Mouse (Mus musculus) activated CD4-positive, CD25-positive, alpha-beta regulatory T cell (primary cell): ENCODE results near the gene Foxj1. TPM values are rescaled to one million over a fixed set of nuclear protein-coding genes. Genes with fewer than 3 reads are reported as not detected.

Experiments
- polyA plus RNA-seq, 2 experiments: library from polyadenylated mRNA; unstranded; fragments of 100-300 nt; shearing (Covaris generic); gene quantifications; one replicate each; pipeline ENCODE4 v1.2.1; 2017

Foxj1 gene
- polyA plus RNA-seq: not detected

DNA sequence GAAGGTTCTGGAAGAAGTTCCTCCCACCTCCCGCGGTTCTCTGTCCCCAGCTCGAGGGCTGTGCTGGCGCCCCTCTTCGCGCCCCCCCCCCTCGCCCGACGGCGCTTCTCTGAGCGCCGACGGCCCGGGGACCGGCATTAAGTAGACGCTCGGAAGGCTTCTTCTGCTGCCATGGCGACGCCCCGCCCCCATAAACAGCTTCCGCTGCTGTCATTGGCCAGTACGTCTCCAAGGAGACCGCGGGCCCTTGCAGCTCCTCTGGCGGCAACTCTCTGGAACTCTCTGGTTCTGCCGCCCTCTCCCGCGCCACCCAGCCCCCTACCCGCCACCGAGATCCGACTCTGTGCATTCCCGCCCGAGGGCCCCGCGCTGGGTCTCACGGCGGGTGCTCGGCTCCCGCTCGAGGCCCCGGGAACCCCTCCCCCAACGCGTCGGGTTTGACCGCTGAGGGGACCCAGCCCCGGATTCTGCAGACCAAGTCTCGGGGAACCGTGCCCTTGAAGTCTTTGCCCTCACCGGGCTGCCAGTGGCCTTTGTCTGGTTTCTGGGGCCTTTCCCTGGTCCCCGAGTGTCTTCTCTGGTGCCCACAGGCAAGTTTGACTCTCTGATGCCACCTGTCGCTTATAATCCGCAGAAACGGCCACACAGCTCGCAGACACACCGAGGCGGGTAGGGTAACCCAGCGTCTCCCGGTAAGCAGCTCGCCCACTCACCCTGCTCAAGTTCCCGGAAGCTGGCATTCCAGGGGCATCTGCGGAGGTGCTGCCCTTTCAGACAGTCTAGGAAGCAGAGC, at the start of gene Foxj1:
Foxj1 (minus strand) TSS at position 156 of the 793 bp plus-strand sequence.

DNA sequence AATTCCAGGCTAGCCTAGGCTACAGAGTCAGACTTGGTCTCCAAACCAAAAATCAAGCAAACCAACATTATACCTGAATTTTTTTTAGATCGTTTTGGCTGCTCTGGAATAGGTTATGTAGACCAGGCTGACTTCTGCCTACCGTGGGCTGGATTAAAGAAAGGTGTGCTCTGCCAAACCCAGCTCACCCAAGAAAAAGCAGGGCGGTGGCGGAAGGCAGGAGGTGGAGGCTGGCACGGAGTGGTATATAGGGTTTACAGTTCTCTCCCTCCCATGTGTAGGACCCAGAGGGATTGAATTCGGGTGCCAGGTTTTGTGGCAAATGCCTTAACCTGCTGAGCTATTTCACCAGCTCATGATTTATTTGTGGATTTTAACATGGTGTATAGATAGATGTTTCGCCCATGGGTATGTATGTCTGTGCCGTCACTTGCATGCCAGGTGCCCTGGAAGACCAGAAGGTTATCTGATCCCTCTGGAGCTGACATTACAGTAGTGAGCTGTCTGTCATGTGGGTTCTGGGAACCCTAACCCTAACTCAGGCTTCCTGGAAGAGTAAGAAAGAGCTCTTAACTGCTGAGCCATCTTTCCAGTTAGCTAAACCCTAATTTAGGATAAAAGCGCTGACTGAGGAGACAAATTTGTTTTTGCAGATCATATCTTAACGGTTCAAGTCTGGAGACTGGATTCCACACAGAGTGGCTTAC, 28.0 kb downstream of the Foxj1 start, which contains the start of gene Exoc7:
Exoc7 (minus strand) TSS at position 215 of the 707 bp plus-strand sequence.

GRCm38 (mm10) chr11:116280751-116281663, 54.2 kb downstream of the Foxj1 start, which contains the start of gene Galr2:
Galr2 (plus strand) TSS chr11:116280939.

Other genes starting within 250 kb of the Foxj1 start
- gene Wbp2, start 248.4 kb downstream of the Foxj1 start, polyA plus RNA-seq: 100 to 1,000 TPM; 141 to 173 TPM
- 1 to 10 TPM in 1 of 2 experiments, under 1 TPM in 1; 0.42 to 1.0 TPM for gene Trim47, start 208.2 kb downstream of the Foxj1 start, polyA plus RNA-seq
- 10 to 100 TPM in 1 of 2 experiments, 1 to 10 TPM in 1; 7.6 to 11.0 TPM for gene Trim65, start 204.3 kb downstream of the Foxj1 start, polyA plus RNA-seq
- 10 to 100 TPM; 27.1 to 45.9 TPM for gene Mrpl38, start 196.5 kb downstream of the Foxj1 start, polyA plus RNA-seq
- 1 to 10 TPM; 4.9 to 6.5 TPM for gene Fbf1, start 167.2 kb downstream of the Foxj1 start, polyA plus RNA-seq
- gene Ten1, start 136.5 kb downstream of the Foxj1 start, polyA plus RNA-seq: 100 to 1,000 TPM in 1 of 2 experiments, 10 to 100 TPM in 1; 78.5 to 101 TPM
- 10 to 100 TPM; 16.2 to 18.9 TPM for gene Acox1, start 136.4 kb downstream of the Foxj1 start, polyA plus RNA-seq
- under 1 TPM; 0.14 to 0.29 TPM for gene Evpl, start 97.3 kb downstream of the Foxj1 start, polyA plus RNA-seq
- 10 to 100 TPM; 55.6 to 64.4 TPM for gene Srp68, start 61.2 kb downstream of the Foxj1 start, polyA plus RNA-seq
- gene Galr2, start 54.5 kb downstream of the Foxj1 start, polyA plus RNA-seq: under 1 TPM in 1 of 2 experiments, not detected in 1; 0.17 TPM
- 10 to 100 TPM; 64.5 to 88.0 TPM for gene Exoc7, start 28.2 kb downstream of the Foxj1 start, polyA plus RNA-seq
- gene Rnf157, start 77.6 kb upstream of the Foxj1 start, polyA plus RNA-seq: 10 to 100 TPM in 1 of 2 experiments, 1 to 10 TPM in 1; 6.2 to 11.8 TPM
- gene Ubald2, start 98.7 kb upstream of the Foxj1 start, polyA plus RNA-seq: 100 to 1,000 TPM in 1 of 2 experiments, 10 to 100 TPM in 1; 79.9 to 109 TPM
- gene Qrich2, start 130.8 kb upstream of the Foxj1 start, polyA plus RNA-seq: not detected
- gene Prpsap1, start 158.8 kb upstream of the Foxj1 start, polyA plus RNA-seq: 100 to 1,000 TPM; 112 to 118 TPM
- under 1 TPM; 0.32 to 0.64 TPM for gene Sphk1, start 195.5 kb upstream of the Foxj1 start, polyA plus RNA-seq
- 10 to 100 TPM in 1 of 2 experiments, 1 to 10 TPM in 1; 7.3 to 11.6 TPM for gene Ube2o, start 246.0 kb upstream of the Foxj1 start, polyA plus RNA-seq